Mouse (Mus musculus) neural tube, embryonic 11.5 days (tissue): Measurements from ENCODE around the gene Elmo1. TPM values are rescaled to one million over a fixed set of nuclear protein-coding genes. Genes with fewer than 3 reads are reported as not detected.

Experiments
- ATAC-seq: fragments of 200-750 bp; cut with Nextera tagmentation; 2 replicates; pipeline ENCODE4 v1.8.0; 2017; ENCODE audit warnings: moderate number of reproducible peaks, mild to moderate bottlenecking, moderate TSS enrichment, moderate library complexity; ENCODE audit not compliant: insufficient read depth, low FRiP score, low TSS enrichment
- DNase-seq: peaks from one replicate; pipeline ENCODE4 v3.0.0-alpha.2; 2015; ENCODE audit warnings: low spot score
- H3K27ac ChIP-seq: fragments of 300-500 bp; sonication (generic); 2 replicates; pipeline ENCODE4 v1.5.1; 2014; ENCODE audit warnings: low read depth, mild to moderate bottlenecking, low read length
- H3K27me3 ChIP-seq: fragments of 300-500 bp; sonication (generic); 2 replicates; pipeline ENCODE4 v1.6.1; 2014; ENCODE audit warnings: mild to moderate bottlenecking, low read length, mixed read lengths; ENCODE audit not compliant: control insufficient read depth, insufficient read depth
- H3K36me3 ChIP-seq: fragments of 300-500 bp; sonication (generic); 2 replicates; pipeline ENCODE4 v1.6.1; 2014; ENCODE audit warnings: mild to moderate bottlenecking, low read length, moderate library complexity, mixed read lengths; ENCODE audit not compliant: control insufficient read depth, insufficient read depth
- H3K4me1 ChIP-seq: fragments of 300-500 bp; sonication (generic); 2 replicates; pipeline ENCODE4 v1.6.1; 2014; ENCODE audit warnings: low read length, mixed read lengths; ENCODE audit not compliant: control insufficient read depth, insufficient read depth
- H3K4me2 ChIP-seq: fragments of 300-500 bp; sonication (generic); 2 replicates; pipeline ENCODE4 v1.6.1; 2014; ENCODE audit warnings: low read depth, mild to moderate bottlenecking, moderate library complexity
- H3K4me3 ChIP-seq: fragments of 300-500 bp; sonication (generic); 2 replicates; pipeline ENCODE4 v1.5.1; 2014; ENCODE audit warnings: low read depth, low read length
- H3K9ac ChIP-seq: fragments of 300-500 bp; sonication (generic); 2 replicates; pipeline ENCODE4 v1.6.1; 2014; ENCODE audit warnings: mild to moderate bottlenecking, low read length
- H3K9me3 ChIP-seq: fragments of 300-500 bp; sonication (generic); 2 replicates; pipeline ENCODE4 v1.6.1; 2016; ENCODE audit warnings: low read length; ENCODE audit not compliant: control insufficient read depth
- WGBS: fragments of 180-500 bp; shearing (Covaris S2); extraction: QIAGEN DNeasy Blood & Tissue Kit; methylation state at CpG from one replicate; pipeline ENCODE4 v1.1.7; 2014; 5-methylcytosine and 5-hydroxymethylcytosine counted together
- polyA plus RNA-seq: library from polyadenylated mRNA; unstranded; fragments of >200 nt; fragmentation: Nextera tagmentation; extraction: Ambion mirVana; gene quantifications from 2 replicates; pipeline ENCODE4 v1.2.1, GENCODE M21; 2014

Elmo1 gene
- polyA plus RNA-seq, 1 experiment from 2014 or later, result 28.7 TPM

- no peak overlapping the region for H3K4me2 ChIP-seq
- 76% methylated on average over 3 of the region's 3 CpGs for WGBS
- no peaks in the 10 kb centered on the region for H3K27me3 ChIP-seq
- H3K27ac ChIP-seq, result no peak overlapping the region
- no peaks in the 10 kb centered on the region for H3K9me3 ChIP-seq
- no peak overlapping the region for H3K4me3 ChIP-seq
- no peak overlapping the region for H3K9ac ChIP-seq
- DNase-seq (no peak), ATAC-seq (no peak)
- H3K4me1 ChIP-seq, result no peaks in the 10 kb centered on the region
- no peaks in the 10 kb centered on the region for H3K36me3 ChIP-seq
These were observed 237.6 kb downstream of the Elmo1 start for GRCm38 (mm10) chr13:20327975-20328374.

GRCm38 (mm10) chr13:20328672-20329071 lies 238.3 kb downstream of the Elmo1 start:
- ATAC-seq, result no peak
- 96% methylated on average over 1 of the region's 1 CpGs for WGBS
- no peaks in the 10 kb centered on the region for H3K9me3 ChIP-seq

GRCm38 (mm10) chr13:20330954-20331353 lies 240.6 kb downstream of the Elmo1 start:
- no peak overlapping the region for H3K27ac ChIP-seq
- no peak for ATAC-seq
- WGBS, result 87% methylated on average over 7 of the region's 7 CpGs
- H3K27me3 ChIP-seq, result no peaks in the 10 kb centered on the region
- no peaks in the 10 kb centered on the region for H3K4me1 ChIP-seq
- H3K4me2 ChIP-seq, result no peak overlapping the region
- no peak for DNase-seq
- no peak overlapping the region for H3K4me3 ChIP-seq
- H3K9ac ChIP-seq, result no peak overlapping the region
- H3K9me3 ChIP-seq, result no peaks in the 10 kb centered on the region
- no peaks in the 10 kb centered on the region for H3K36me3 ChIP-seq

More at GRCm38 (mm10) chr13:20328672-20329071, 238.3 kb downstream of the Elmo1 start:
- no peak overlapping the region for H3K4me2 ChIP-seq
- no peak for DNase-seq
- no peaks in the 10 kb centered on the region for H3K4me1 ChIP-seq
- no peak overlapping the region for H3K9ac ChIP-seq
- H3K36me3 ChIP-seq, result no peaks in the 10 kb centered on the region
- H3K27me3 ChIP-seq, result no peaks in the 10 kb centered on the region
- H3K4me3 ChIP-seq, result no peak overlapping the region
- no peak overlapping the region for H3K27ac ChIP-seq

- 80% methylated on average over 4 of the region's 4 CpGs for WGBS
- no peaks in the 10 kb centered on the region for H3K36me3 ChIP-seq
- H3K4me2 ChIP-seq, result no peak overlapping the region
- ATAC-seq (no peak), DNase-seq (no peak)
- no peak overlapping the region for H3K27ac ChIP-seq
- H3K4me3 ChIP-seq, result no peak overlapping the region
- no peak overlapping the region for H3K9ac ChIP-seq
- no peaks in the 10 kb centered on the region for H3K4me1 ChIP-seq
- no peaks in the 10 kb centered on the region for H3K9me3 ChIP-seq
- H3K27me3 ChIP-seq, result no peaks in the 10 kb centered on the region
These were observed 244.9 kb downstream of the Elmo1 start for GRCm38 (mm10) chr13:20335051-20335888.

- ATAC-seq (no peak), DNase-seq (no peak)
- no peaks in the 10 kb centered on the region for H3K4me1 ChIP-seq
- 82% methylated on average over 7 of the region's 7 CpGs for WGBS
- H3K4me3 ChIP-seq, result no peak overlapping the region
- H3K27me3 ChIP-seq, result no peaks in the 10 kb centered on the region
- H3K27ac ChIP-seq, result no peak overlapping the region
- no peak overlapping the region for H3K9ac ChIP-seq
- no peaks in the 10 kb centered on the region for H3K9me3 ChIP-seq
- H3K36me3 ChIP-seq, result no peaks in the 10 kb centered on the region
- no peak overlapping the region for H3K4me2 ChIP-seq
These were observed 245.6 kb downstream of the Elmo1 start for GRCm38 (mm10) chr13:20335889-20336497.

- no peak overlapping the region for H3K4me3 ChIP-seq
- no peak overlapping the region for H3K9ac ChIP-seq
- ATAC-seq (no peak), DNase-seq (no peak)
- no peak overlapping the region for H3K27ac ChIP-seq
- H3K9me3 ChIP-seq, result no peaks in the 10 kb centered on the region
- H3K4me1 ChIP-seq, result no peaks in the 10 kb centered on the region
- H3K4me2 ChIP-seq, result no peak overlapping the region
- 92% methylated on average over 3 of the region's 3 CpGs for WGBS
- no peaks in the 10 kb centered on the region for H3K36me3 ChIP-seq
- no peaks in the 10 kb centered on the region for H3K27me3 ChIP-seq
These were observed 252.5 kb downstream of the Elmo1 start for GRCm38 (mm10) chr13:20342881-20343280.

GRCm38 (mm10) chr13:20349754-20350153 lies 259.4 kb downstream of the Elmo1 start:
- no peak for ATAC-seq
- Histone ChIP-seq H3K9ac (no peak overlapping the region), H3K4me2 (no peak overlapping the region), H3K9me3 (no peaks in the 10 kb centered on the region), H3K36me3 (no peaks in the 10 kb centered on the region), H3K27ac (no peak overlapping the region), H3K27me3 (no peaks in the 10 kb centered on the region), H3K4me3 (no peak overlapping the region), H3K4me1 (no peaks in the 10 kb centered on the region)
- no peak for DNase-seq
- WGBS, result 89% methylated on average over 1 of the region's 1 CpGs

- Histone ChIP-seq H3K36me3 (no peaks in the 10 kb centered on the region), H3K27ac (no peak overlapping the region), H3K27me3 (no peaks in the 10 kb centered on the region), H3K9me3 (no peaks in the 10 kb centered on the region), H3K4me2 (no peak overlapping the region), H3K9ac (no peak overlapping the region), H3K4me1 (no peaks in the 10 kb centered on the region), H3K4me3 (no peak overlapping the region)
- DNase-seq, result no peak
- WGBS, result 94% methylated on average over 2 of the region's 2 CpGs
- no peak for ATAC-seq
These were observed 262.2 kb downstream of the Elmo1 start for GRCm38 (mm10) chr13:20352631-20353030.
